Mouse (Mus musculus): Measurements from ENCODE around the gene Harbi1. TPM values are rescaled to one million over a fixed set of nuclear protein-coding genes. Genes with fewer than 3 reads are reported as not detected.
"Not testable (repeated sequence)": the region's sequence is repeated elsewhere in the genome, so short reads cannot be mapped to it uniquely, and the experiment has no call there.

The Harbi1 gene
- polyA plus RNA-seq, 1 experiment from 2014 or later = 16.7 TPM

DNA sequence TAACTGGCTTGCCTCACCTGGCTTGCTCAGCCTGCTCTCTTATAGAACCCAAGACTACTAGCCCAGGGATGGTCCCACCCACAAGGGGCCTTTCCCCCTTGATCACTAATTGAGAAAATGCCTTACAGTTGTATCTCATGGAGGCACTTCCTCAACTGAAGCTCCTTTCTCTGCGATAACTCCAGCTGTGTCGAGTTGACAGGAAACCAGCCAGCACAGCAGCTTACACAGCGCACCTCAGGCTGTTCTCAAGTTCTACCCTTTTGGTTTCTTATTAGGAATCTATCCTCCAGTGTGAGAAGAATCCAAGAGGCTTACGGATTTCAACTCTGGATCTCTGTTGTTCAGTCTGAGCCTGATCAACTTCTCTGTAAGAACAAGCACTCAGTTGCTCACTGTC, 14.8 kb downstream of the Harbi1 start:
- not testable (repeated sequence) for H3K4me1 ChIP-seq (ENCODE audit: control insufficient read depth, insufficient read depth, low read depth, low read length); ATAC-seq; H3K36me3 ChIP-seq (ENCODE audit: control insufficient read depth, insufficient read depth, low read length); H3K27ac ChIP-seq (ENCODE audit: low read depth, low read length); H3K4me2 ChIP-seq (ENCODE audit: low read length); H3K9me3 ChIP-seq (ENCODE audit: control insufficient read depth, low read length); H3K4me3 ChIP-seq (ENCODE audit: low read length); H3K9ac ChIP-seq (ENCODE audit: low read depth, low read length); H3K27me3 ChIP-seq (replicated peaks; ENCODE audit: control insufficient read depth, insufficient read depth, low read length)
- WGBS = 60% methylated on average over 4 of the region's 4 CpGs

DNA sequence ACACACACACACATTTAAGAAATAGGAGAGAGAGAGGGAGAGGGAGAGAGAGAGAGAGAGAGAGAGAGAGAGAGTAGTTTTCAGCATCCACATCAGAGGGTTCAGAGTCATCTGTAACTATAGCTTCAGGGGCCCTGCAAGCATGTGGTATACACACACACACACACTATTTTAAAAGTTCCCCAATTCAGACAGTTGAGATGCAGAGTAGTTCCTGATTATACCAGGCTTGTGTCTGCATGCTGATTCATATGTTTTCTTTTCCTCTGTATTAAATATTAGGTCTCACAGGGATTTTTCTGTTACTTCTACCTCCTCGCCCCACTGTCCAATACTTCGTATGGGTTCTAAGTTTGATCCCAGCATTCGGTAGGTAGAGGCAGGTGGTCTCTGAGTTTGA, 16.4 kb downstream of the Harbi1 start:
- H3K27me3 ChIP-seq (replicated peaks; ENCODE audit: control insufficient read depth, insufficient read depth, low read length) = no peaks in the 10 kb centered on the region; the same call in 1 of the 2 replicates
- H3K9me3 ChIP-seq (ENCODE audit: control insufficient read depth, low read length) = no peaks in the 10 kb centered on the region
- no peak overlapping the region for H3K27ac ChIP-seq (ENCODE audit: low read depth, low read length)
- 94% methylated on average over 3 of the region's 3 CpGs for WGBS
- no peak overlapping the region for H3K9ac ChIP-seq (ENCODE audit: low read depth, low read length)
- no peak for ATAC-seq
- H3K4me2 ChIP-seq (ENCODE audit: low read length) = no peak overlapping the region
- H3K4me1 ChIP-seq (ENCODE audit: control insufficient read depth, insufficient read depth, low read depth, low read length) = peaks cover under 1% of the 10 kb centered on the region; the same call in 1 of the 2 replicates
- no peak overlapping the region for H3K4me3 ChIP-seq (ENCODE audit: low read length)
- no peaks in the 10 kb centered on the region for H3K36me3 ChIP-seq (ENCODE audit: control insufficient read depth, insufficient read depth, low read length)

DNA sequence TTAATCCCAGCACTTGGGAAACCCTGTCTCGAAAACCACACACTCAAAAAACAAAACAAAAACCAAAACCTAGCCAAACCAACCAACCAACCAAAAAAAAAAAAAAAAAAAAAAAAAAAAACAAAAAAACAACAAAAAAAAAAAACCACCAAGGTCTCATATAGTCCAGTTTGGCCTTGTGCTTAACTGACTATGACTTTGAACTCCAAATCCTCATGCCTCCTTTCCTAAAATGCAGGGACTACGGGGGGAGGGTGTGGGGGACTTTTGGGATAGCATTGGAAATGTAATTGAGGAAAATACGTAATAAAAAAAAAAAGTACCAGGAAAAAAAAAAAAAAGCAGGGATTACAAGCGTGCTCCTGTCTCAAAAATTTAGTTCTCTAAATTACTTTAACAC, 18.9 kb downstream of the Harbi1 start:
- Histone ChIP-seq H3K4me1 (ENCODE audit: control insufficient read depth, insufficient read depth, low read depth, low read length) (peaks cover 2% of the 10 kb centered on the region; the same call in 1 of the 2 replicates), H3K27me3 (replicated peaks; ENCODE audit: control insufficient read depth, insufficient read depth, low read length) (no peaks in the 10 kb centered on the region; the same call in 1 of the 2 replicates), H3K4me2 (ENCODE audit: low read length) (peak overlapping the region; percentile 49), H3K9ac (ENCODE audit: low read depth, low read length) (peak overlapping the region; percentile 97; the same call in 1 of the 2 replicates), H3K27ac (ENCODE audit: low read depth, low read length) (no peak overlapping the region; the same call in 1 of the 2 replicates), H3K36me3 (ENCODE audit: control insufficient read depth, insufficient read depth, low read length) (no peaks in the 10 kb centered on the region), H3K4me3 (ENCODE audit: low read length) (peak overlapping the region; percentile 100), H3K9me3 (ENCODE audit: control insufficient read depth, low read length) (no peaks in the 10 kb centered on the region)
- ATAC-seq = peak; percentile 8; the same call in 1 of the 2 replicates
- 17% methylated on average over 4 of the region's 4 CpGs for WGBS

DNA sequence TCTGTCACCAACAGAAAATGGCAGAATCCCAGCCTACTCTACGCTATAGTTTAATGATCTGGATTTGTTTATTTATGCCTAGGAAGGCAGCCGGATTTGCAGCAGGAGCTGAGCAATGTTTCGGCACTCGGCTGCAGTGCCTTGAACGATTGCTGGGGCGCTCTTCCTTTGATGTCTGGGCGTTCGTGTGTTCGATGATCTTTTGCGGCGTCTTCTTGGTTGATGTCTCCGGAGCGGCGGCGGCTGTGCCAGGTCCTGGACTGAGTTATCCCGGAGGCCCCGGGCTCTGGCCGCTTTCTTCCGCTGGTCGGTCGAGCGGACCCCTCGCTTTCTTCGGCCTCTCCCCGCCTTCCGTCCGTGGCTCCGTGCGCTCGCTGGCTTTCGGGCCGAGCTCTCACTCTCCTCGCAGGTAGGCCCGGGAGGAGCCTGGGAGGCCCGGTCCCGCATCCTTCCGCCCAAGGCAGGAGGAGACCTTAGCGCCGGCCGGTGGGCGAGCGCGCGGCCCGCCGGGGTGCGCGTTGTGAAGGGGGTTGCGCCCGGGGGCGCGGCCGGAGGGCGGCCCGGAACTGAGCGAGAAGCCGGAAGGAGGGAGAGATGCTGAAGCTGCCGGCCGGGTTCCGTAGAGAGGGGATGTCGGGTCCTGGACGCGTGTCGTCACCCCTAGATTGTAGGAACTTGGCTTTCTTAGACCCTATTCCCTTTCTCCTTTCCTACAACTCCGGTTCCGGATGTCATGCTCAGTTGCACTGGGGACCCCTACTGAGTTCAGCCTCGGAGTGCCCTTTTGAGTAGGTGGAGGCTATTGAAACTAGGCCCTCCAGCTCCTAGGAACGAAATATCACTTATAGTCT, 19.5 kb downstream of the Harbi1 start, which contains the start of gene Ambra1:
Gene Ambra1 (plus strand): TSS at position 164 of the 851 bp plus-strand sequence.
- peak within 1 kb of the TSS; percentile 97 for H3K9ac ChIP-seq (ENCODE audit: low read depth, low read length)
- under 1% methylated on average over 62 of the region's 68 CpGs for WGBS
- peak within 1 kb of the TSS; percentile 70 for H3K4me2 ChIP-seq (ENCODE audit: low read length)
- peaks cover 2% of the 10 kb centered on the region; the same call in 1 of the 2 replicates for H3K4me1 ChIP-seq (ENCODE audit: control insufficient read depth, insufficient read depth, low read depth, low read length)
- no peaks in the 10 kb centered on the region; the same call in 1 of the 2 replicates for H3K27me3 ChIP-seq (replicated peaks; ENCODE audit: control insufficient read depth, insufficient read depth, low read length)
- H3K4me3 ChIP-seq (ENCODE audit: low read length) = peak within 1 kb of the TSS; percentile 100
- peak; percentile 94 for ATAC-seq
- no peaks in the 10 kb centered on the region for H3K9me3 ChIP-seq (ENCODE audit: control insufficient read depth, low read length)
- no peaks in the 10 kb centered on the region for H3K36me3 ChIP-seq (ENCODE audit: control insufficient read depth, insufficient read depth, low read length)
- peak within 1 kb of the TSS; percentile 94 for H3K27ac ChIP-seq (ENCODE audit: low read depth, low read length)

DNA sequence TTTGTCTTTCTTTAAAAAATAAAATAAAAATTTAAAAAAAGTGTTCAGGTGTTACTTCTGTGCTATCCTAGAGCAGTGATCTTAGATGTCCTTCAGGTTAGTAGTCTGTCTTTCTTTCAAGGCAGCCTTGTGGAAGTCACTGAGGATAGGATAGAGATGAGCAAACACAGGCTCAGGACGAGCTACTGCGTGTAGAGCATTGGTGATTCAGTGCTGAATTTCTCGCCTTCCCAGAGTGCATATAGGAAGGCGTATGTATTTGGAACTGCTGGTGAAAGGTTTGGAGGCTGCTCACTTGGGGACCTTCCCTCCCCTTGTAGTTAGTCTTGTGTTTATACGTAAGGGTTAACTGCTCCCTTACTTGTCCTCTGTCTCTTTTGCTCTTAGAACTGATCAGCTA, 24.6 kb downstream of the Harbi1 start:
- Histone ChIP-seq H3K4me2 (ENCODE audit: low read length) (no peak overlapping the region), H3K4me3 (ENCODE audit: low read length) (no peak overlapping the region), H3K27ac (ENCODE audit: low read depth, low read length) (no peak overlapping the region), H3K36me3 (ENCODE audit: control insufficient read depth, insufficient read depth, low read length) (no peaks in the 10 kb centered on the region), H3K4me1 (ENCODE audit: control insufficient read depth, insufficient read depth, low read depth, low read length) (peaks cover 2% of the 10 kb centered on the region; the same call in 1 of the 2 replicates), H3K9me3 (ENCODE audit: control insufficient read depth, low read length) (no peaks in the 10 kb centered on the region), H3K27me3 (replicated peaks; ENCODE audit: control insufficient read depth, insufficient read depth, low read length) (no peaks in the 10 kb centered on the region), H3K9ac (ENCODE audit: low read depth, low read length) (no peak overlapping the region)
- 94% methylated on average over 5 of the region's 5 CpGs for WGBS
- ATAC-seq = no peak

DNA sequence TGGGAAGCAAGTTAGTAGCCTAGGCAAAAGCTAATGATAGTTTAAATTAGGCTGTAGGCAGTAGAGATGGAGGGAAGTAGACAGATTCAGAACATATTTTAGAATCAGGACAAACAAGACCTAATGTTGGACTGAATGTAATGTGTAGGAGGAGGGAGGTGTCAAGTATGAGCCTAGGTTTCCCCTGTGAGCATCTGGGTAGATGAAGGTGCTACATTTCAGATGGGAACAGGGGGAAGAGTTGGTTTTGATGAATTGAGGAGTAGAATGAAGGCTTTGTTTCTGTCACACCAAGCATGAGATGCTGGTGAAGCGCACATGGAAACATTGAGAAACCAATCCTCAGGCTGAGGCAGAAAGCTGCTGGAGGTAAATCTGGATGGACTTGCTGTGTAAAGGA, 28.9 kb downstream of the Harbi1 start:
- no peak for ATAC-seq
- no peaks in the 10 kb centered on the region for H3K36me3 ChIP-seq (ENCODE audit: control insufficient read depth, insufficient read depth, low read length)
- H3K4me1 ChIP-seq (ENCODE audit: control insufficient read depth, insufficient read depth, low read depth, low read length) = no peaks in the 10 kb centered on the region
- no peak overlapping the region for H3K9ac ChIP-seq (ENCODE audit: low read depth, low read length)
- WGBS = 95% methylated on average over 1 of the region's 1 CpGs
- H3K4me3 ChIP-seq (ENCODE audit: low read length) = no peak overlapping the region
- H3K9me3 ChIP-seq (ENCODE audit: control insufficient read depth, low read length) = no peaks in the 10 kb centered on the region
- no peak overlapping the region for H3K27ac ChIP-seq (ENCODE audit: low read depth, low read length)
- no peak overlapping the region for H3K4me2 ChIP-seq (ENCODE audit: low read length)
- H3K27me3 ChIP-seq (replicated peaks; ENCODE audit: control insufficient read depth, insufficient read depth, low read length) = no peaks in the 10 kb centered on the region

DNA sequence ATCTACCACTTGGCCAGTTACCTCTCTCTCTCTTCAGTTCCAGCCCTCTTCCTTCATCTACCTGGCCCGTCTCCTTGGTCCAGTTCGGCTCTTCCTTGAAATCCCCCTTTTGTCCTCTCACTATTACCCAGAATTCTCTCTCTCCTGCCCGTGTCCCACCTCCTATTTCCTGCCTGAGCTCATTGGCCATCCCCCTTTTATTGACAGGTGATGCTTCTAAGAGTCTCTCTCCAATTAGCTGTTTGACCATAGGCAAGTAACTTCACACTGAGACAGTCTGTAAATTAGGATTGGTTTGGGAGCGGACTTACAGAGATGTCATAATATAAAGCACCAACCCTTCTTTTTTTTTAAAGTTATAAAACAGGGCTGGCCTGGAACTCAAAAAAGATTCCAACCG, 34.0 kb downstream of the Harbi1 start:
- no peaks in the 10 kb centered on the region for H3K36me3 ChIP-seq (ENCODE audit: control insufficient read depth, insufficient read depth, low read length)
- ATAC-seq = no peak
- no peaks in the 10 kb centered on the region for H3K27me3 ChIP-seq (replicated peaks; ENCODE audit: control insufficient read depth, insufficient read depth, low read length)
- no peak overlapping the region for H3K4me3 ChIP-seq (ENCODE audit: low read length)
- no peaks in the 10 kb centered on the region for H3K9me3 ChIP-seq (ENCODE audit: control insufficient read depth, low read length)
- no peaks in the 10 kb centered on the region for H3K4me1 ChIP-seq (ENCODE audit: control insufficient read depth, insufficient read depth, low read depth, low read length)
- no peak overlapping the region for H3K4me2 ChIP-seq (ENCODE audit: low read length)
- WGBS = 91% methylated on average over 5 of the region's 5 CpGs
- H3K9ac ChIP-seq (ENCODE audit: low read depth, low read length) = no peak overlapping the region
- no peak overlapping the region for H3K27ac ChIP-seq (ENCODE audit: low read depth, low read length)

DNA sequence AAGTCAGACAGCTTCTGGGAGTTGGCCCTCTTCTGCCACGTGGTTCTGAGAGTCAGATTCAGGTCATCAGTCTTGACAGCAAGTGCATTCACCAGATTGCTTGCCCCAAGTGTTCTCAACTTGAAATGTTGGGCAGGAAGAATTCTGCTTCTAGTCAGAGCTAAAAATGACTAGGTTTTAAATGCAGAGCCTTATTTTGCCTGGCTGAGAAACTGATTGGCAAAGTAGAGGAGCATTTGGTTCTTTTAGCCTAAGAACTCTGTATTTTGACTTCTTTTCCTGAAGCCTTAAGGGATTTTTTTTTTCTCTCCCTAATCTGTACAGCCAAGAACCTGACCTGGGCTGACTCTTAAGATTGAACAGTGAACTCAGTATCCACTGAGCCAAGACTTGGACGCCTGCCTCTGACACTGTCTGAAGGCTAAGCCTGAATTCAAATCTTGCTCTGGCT, 39.2 kb downstream of the Harbi1 start:
- 52% methylated on average over 2 of the region's 2 CpGs for WGBS
- H3K27me3 ChIP-seq (replicated peaks; ENCODE audit: control insufficient read depth, insufficient read depth, low read length) = no peaks in the 10 kb centered on the region
- ATAC-seq = no peak
- H3K4me2 ChIP-seq (ENCODE audit: low read length) = no peak overlapping the region
- no peak overlapping the region for H3K4me3 ChIP-seq (ENCODE audit: low read length)
- no peaks in the 10 kb centered on the region for H3K36me3 ChIP-seq (ENCODE audit: control insufficient read depth, insufficient read depth, low read length)
- no peak overlapping the region for H3K27ac ChIP-seq (ENCODE audit: low read depth, low read length)
- H3K9me3 ChIP-seq (ENCODE audit: control insufficient read depth, low read length) = no peaks in the 10 kb centered on the region
- H3K4me1 ChIP-seq (ENCODE audit: control insufficient read depth, insufficient read depth, low read depth, low read length) = no peaks in the 10 kb centered on the region
- no peak overlapping the region for H3K9ac ChIP-seq (ENCODE audit: low read depth, low read length)
